Mouse (Mus musculus): ENCODE measurements around the gene Phactr1. TPM values are rescaled to one million over a fixed set of nuclear protein-coding genes. Genes with fewer than 3 reads are reported as not detected.

Gene Phactr1
- polyA plus RNA-seq, 1 experiment from 2014 or later, result 0.39 TPM

GRCm38 (mm10) chr13:43070971-43071370 lies 390.5 kb downstream of the Phactr1 start:
- WGBS (ENCODE audit: insufficient replicate concordance), result 78% methylated on average over 2 of the region's 2 CpGs

GRCm38 (mm10) chr13:43075456-43075855 lies 395.0 kb downstream of the Phactr1 start:
- no peaks in the 10 kb centered on the region for H3K36me3 ChIP-seq
- H3K4me2 ChIP-seq, result no peak overlapping the region
- no peak overlapping the region for H3K4me3 ChIP-seq
- no peaks in the 10 kb centered on the region for H3K4me1 ChIP-seq
- no peaks in the 10 kb centered on the region for H3K27me3 ChIP-seq (replicated peaks)
- WGBS (ENCODE audit: insufficient replicate concordance), result 68% methylated on average over 6 of the region's 6 CpGs
- H3K9me3 ChIP-seq (replicated peaks), result no peaks in the 10 kb centered on the region
- H3K27ac ChIP-seq, result no peak overlapping the region
- H3K9ac ChIP-seq, result no peak overlapping the region
- ATAC-seq, result no peak

More at GRCm38 (mm10) chr13:43070971-43071370, 390.5 kb downstream of the Phactr1 start:
- Histone ChIP-seq H3K4me2 (no peak overlapping the region), H3K27ac (no peak overlapping the region), H3K4me3 (no peak overlapping the region), H3K9me3 (replicated peaks) (no peaks in the 10 kb centered on the region), H3K9ac (no peak overlapping the region), H3K27me3 (replicated peaks) (no peaks in the 10 kb centered on the region), H3K36me3 (no peaks in the 10 kb centered on the region), H3K4me1 (no peaks in the 10 kb centered on the region)
- no peak for ATAC-seq

DNA sequence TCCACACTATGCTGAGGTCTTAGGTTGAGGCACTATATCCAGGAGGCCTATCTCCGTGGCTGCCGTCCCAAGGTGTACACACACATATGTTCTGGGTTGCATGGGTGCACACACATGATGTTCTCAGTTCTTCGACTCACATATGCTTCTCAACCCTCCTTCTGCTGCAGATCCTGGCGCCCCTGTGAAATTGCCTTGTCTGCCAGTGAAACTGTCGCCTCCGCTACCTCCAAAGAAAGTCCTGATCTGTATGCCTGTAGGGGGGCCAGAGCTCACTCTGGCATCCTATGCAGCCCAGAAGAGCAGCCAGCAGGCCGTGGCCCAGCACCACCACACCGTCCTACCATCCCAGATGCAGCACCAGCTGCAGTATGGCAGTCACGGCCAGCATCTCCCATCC lies 397.1 kb downstream of the Phactr1 start:
- H3K27me3 ChIP-seq (replicated peaks), result no peaks in the 10 kb centered on the region
- H3K27ac ChIP-seq, result no peak overlapping the region
- H3K4me2 ChIP-seq, result no peak overlapping the region
- no peaks in the 10 kb centered on the region for H3K9me3 ChIP-seq (replicated peaks)
- no peak overlapping the region for H3K4me3 ChIP-seq
- 74% methylated on average over 9 of the region's 9 CpGs for WGBS (ENCODE audit: insufficient replicate concordance)
- H3K36me3 ChIP-seq, result no peaks in the 10 kb centered on the region
- H3K9ac ChIP-seq, result no peak overlapping the region
- H3K4me1 ChIP-seq, result no peaks in the 10 kb centered on the region
- ATAC-seq, result no peak

GRCm38 (mm10) chr13:43085226-43085625 lies 404.8 kb downstream of the Phactr1 start:
- H3K9ac ChIP-seq, result no peak overlapping the region
- no peak overlapping the region for H3K4me2 ChIP-seq
- no peak overlapping the region for H3K4me3 ChIP-seq
- no peaks in the 10 kb centered on the region for H3K36me3 ChIP-seq
- WGBS (ENCODE audit: insufficient replicate concordance), result 60% methylated on average over 7 of the region's 7 CpGs
- no peaks in the 10 kb centered on the region for H3K27me3 ChIP-seq (replicated peaks)
- H3K27ac ChIP-seq, result no peak overlapping the region
- no peaks in the 10 kb centered on the region for H3K9me3 ChIP-seq (replicated peaks)
- ATAC-seq, result no peak
- no peaks in the 10 kb centered on the region for H3K4me1 ChIP-seq

DNA sequence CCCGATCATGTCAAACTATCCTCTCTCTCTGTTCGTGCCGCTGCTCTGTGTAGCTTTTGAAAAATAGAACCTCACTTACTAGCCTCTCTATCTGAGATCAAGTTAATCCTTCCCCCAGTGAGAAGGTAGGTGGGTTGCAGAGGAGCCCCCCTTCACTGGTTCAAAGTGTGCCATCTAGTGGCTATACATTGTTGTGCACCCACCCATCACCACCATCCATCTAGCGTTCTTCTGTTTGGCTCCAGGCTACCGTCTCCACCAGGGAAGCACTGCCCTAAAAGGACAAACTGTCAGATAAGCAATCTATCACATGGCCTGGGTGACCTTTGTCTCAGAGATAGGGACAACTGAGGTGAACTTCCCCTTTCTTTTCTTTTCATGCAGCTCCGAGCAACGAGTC lies 413.9 kb downstream of the Phactr1 start:
- Histone ChIP-seq H3K4me3 (no peak overlapping the region), H3K4me1 (no peaks in the 10 kb centered on the region), H3K9ac (no peak overlapping the region), H3K27me3 (replicated peaks) (no peaks in the 10 kb centered on the region; the same call in 1 of the 2 replicates), H3K36me3 (no peaks in the 10 kb centered on the region), H3K27ac (no peak overlapping the region), H3K4me2 (no peak overlapping the region), H3K9me3 (replicated peaks) (no peaks in the 10 kb centered on the region)
- whole genome bisulfite sequencing (ENCODE audit: insufficient replicate concordance), result 26% methylated on average over 7 of the region's 7 CpGs
- no peak for ATAC-seq

DNA sequence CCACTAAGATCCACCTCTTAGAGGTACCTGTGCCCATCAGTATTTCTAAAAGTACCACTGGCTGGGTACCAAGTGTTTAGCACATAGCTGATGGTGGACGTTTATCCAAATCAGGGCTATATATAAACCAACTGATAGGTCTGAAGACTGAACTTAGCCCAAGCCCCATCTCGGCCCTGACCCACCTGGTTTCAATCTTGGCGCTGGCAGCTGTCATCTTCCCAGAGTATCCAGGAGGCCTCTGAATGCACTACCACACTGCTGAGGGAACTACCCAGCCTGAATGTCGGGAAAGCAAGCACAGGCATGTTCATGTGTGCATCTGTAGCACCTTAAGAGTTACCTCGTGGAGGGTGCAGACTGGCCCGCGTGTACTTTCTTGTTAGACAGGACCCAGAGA lies 422.5 kb downstream of the Phactr1 start:
- H3K36me3 ChIP-seq, result no peaks in the 10 kb centered on the region

GRCm38 (mm10) chr13:43104496-43104895 lies 424.1 kb downstream of the Phactr1 start:
- H3K36me3 ChIP-seq, result no peaks in the 10 kb centered on the region
- no peak overlapping the region for H3K4me3 ChIP-seq
- no peak overlapping the region for H3K4me2 ChIP-seq
- H3K9ac ChIP-seq, result no peak overlapping the region
- WGBS (ENCODE audit: insufficient replicate concordance), result 85% methylated on average over 9 of the region's 9 CpGs
- no peaks in the 10 kb centered on the region for H3K4me1 ChIP-seq
- ATAC-seq, result no peak
- no peaks in the 10 kb centered on the region; the same call in 1 of the 2 replicates for H3K9me3 ChIP-seq (replicated peaks)
- H3K27ac ChIP-seq, result no peak overlapping the region
- no peaks in the 10 kb centered on the region for H3K27me3 ChIP-seq (replicated peaks)

More for the DNA sequence above, 422.5 kb downstream of the Phactr1 start:
- H3K9ac ChIP-seq, result no peak overlapping the region
- H3K4me3 ChIP-seq, result no peak overlapping the region
- no peaks in the 10 kb centered on the region; the same call in 1 of the 2 replicates for H3K9me3 ChIP-seq (replicated peaks)
- no peak for ATAC-seq
- no peaks in the 10 kb centered on the region for H3K4me1 ChIP-seq
- WGBS (ENCODE audit: insufficient replicate concordance), result 66% methylated on average over 7 of the region's 7 CpGs
- no peak overlapping the region for H3K27ac ChIP-seq
- no peak overlapping the region for H3K4me2 ChIP-seq
- no peaks in the 10 kb centered on the region for H3K27me3 ChIP-seq (replicated peaks)

DNA sequence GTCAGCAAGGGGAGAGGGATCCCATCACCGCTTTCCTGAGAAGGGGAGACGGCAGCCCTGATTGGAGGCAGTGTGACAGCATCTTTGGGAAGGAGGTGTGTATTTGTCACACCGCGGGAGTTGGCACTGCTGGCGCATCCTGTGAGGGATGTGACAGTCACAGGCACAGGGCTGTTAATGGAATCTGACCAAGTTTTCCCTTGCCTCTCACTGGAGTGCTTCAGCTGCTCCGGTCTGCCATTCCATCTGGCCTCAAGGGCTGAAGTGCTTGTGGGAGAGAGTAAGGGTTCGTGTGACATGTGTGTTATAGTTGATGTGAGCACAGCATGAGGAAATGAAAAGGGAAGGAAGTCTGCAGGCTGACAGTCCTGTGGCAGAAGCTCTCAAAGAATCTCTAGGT lies 431.9 kb downstream of the Phactr1 start:
- WGBS (ENCODE audit: insufficient replicate concordance), result 55% methylated on average over 7 of the region's 7 CpGs

GRCm38 (mm10) chr13:43112707-43113106 lies 432.3 kb downstream of the Phactr1 start:
- no peak overlapping the region for H3K9ac ChIP-seq
- no peak overlapping the region for H3K4me2 ChIP-seq
- ATAC-seq, result no peak
- no peak overlapping the region for H3K4me3 ChIP-seq
- no peaks in the 10 kb centered on the region for H3K9me3 ChIP-seq (replicated peaks)
- H3K36me3 ChIP-seq, result no peaks in the 10 kb centered on the region
- 51% methylated on average over 3 of the region's 3 CpGs for WGBS (ENCODE audit: insufficient replicate concordance)
- H3K27me3 ChIP-seq (replicated peaks), result no peaks in the 10 kb centered on the region
- H3K4me1 ChIP-seq, result no peaks in the 10 kb centered on the region
- no peak overlapping the region for H3K27ac ChIP-seq

More for the DNA sequence above, 431.9 kb downstream of the Phactr1 start:
- no peak overlapping the region for H3K27ac ChIP-seq
- H3K9me3 ChIP-seq (replicated peaks), result no peaks in the 10 kb centered on the region
- H3K4me1 ChIP-seq, result no peaks in the 10 kb centered on the region
- H3K4me3 ChIP-seq, result no peak overlapping the region
- no peaks in the 10 kb centered on the region for H3K27me3 ChIP-seq (replicated peaks)
- no peak overlapping the region for H3K9ac ChIP-seq
- no peak overlapping the region for H3K4me2 ChIP-seq
- no peaks in the 10 kb centered on the region for H3K36me3 ChIP-seq
- no peak for ATAC-seq

DNA sequence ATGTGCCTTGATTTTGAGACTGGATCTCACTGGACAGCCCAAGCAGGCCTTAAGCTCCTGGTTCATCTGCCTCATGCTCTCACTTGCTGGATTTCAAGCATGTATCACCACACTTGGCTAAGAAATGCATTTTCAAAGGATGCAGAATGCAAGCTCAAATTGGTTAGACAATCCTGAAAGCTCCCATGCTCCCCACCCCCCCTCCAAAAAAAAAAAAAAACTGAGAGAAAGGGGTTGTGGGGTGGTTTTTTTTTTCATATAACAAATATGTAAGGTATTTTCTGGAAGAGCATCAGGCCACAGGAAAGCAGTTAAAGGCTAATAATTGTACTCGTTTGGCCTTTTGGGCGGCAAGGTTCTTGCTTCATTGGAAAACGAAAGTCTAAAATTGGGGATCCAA lies 432.7 kb downstream of the Phactr1 start:
- H3K9me3 ChIP-seq (replicated peaks), result no peaks in the 10 kb centered on the region
- no peak overlapping the region for H3K4me2 ChIP-seq
- H3K4me3 ChIP-seq, result no peak overlapping the region
- no peaks in the 10 kb centered on the region for H3K27me3 ChIP-seq (replicated peaks)
- no peak overlapping the region for H3K9ac ChIP-seq
- WGBS (ENCODE audit: insufficient replicate concordance), result 75% methylated on average over 3 of the region's 3 CpGs
- H3K4me1 ChIP-seq, result no peaks in the 10 kb centered on the region
- no peak overlapping the region for H3K27ac ChIP-seq
- no peak for ATAC-seq
- no peaks in the 10 kb centered on the region for H3K36me3 ChIP-seq

GRCm38 (mm10) chr13:43122306-43123070 lies 442.1 kb downstream of the Phactr1 start:
- Histone ChIP-seq H3K9me3 (replicated peaks) (no peaks in the 10 kb centered on the region), H3K9ac (no peak overlapping the region), H3K4me3 (no peak overlapping the region), H3K27ac (no peak overlapping the region), H3K27me3 (replicated peaks) (peaks cover 6% of the 10 kb centered on the region), H3K4me2 (no peak overlapping the region), H3K36me3 (no peaks in the 10 kb centered on the region), H3K4me1 (no peaks in the 10 kb centered on the region)
- no peak for ATAC-seq
- 55% methylated on average over 16 of the region's 16 CpGs for WGBS (ENCODE audit: insufficient replicate concordance)

GRCm38 (mm10) chr13:43123895-43124682 lies 443.7 kb downstream of the Phactr1 start:
- WGBS (ENCODE audit: insufficient replicate concordance), result 49% methylated on average over 17 of the region's 17 CpGs
- Histone ChIP-seq H3K4me3 (no peak overlapping the region), H3K4me1 (no peaks in the 10 kb centered on the region), H3K27me3 (replicated peaks) (peaks cover 6% of the 10 kb centered on the region), H3K36me3 (no peaks in the 10 kb centered on the region), H3K27ac (no peak overlapping the region), H3K4me2 (no peak overlapping the region), H3K9ac (no peak overlapping the region), H3K9me3 (replicated peaks) (no peaks in the 10 kb centered on the region)
- no peak for ATAC-seq

Measured in liver, embryonic 12.5 days (tissue).